Mouse (Mus musculus) gastrocnemius, postnatal 4 days (tissue): Measurements from ENCODE around the gene Ccr7. TPM values are rescaled to one million over a fixed set of nuclear protein-coding genes. Genes with fewer than 3 reads are reported as not detected.

Source experiments
- DNase-seq, 2 experiments: peaks; one replicate each; pipeline ENCODE4 v3.0.0; 2021 to 2022; ENCODE audit warnings: low spot score in 2 of 2, mixed read lengths in 2 of 2
- total RNA-seq, 2 experiments: library from RNA; stranded (reverse); gene quantifications; 2 replicates each; pipeline ENCODE4 v1.2.3; 2021

Ccr7 gene
- total RNA-seq, 2 experiments from 2014 or later, result 0.12 to 0.18 TPM

DNA sequence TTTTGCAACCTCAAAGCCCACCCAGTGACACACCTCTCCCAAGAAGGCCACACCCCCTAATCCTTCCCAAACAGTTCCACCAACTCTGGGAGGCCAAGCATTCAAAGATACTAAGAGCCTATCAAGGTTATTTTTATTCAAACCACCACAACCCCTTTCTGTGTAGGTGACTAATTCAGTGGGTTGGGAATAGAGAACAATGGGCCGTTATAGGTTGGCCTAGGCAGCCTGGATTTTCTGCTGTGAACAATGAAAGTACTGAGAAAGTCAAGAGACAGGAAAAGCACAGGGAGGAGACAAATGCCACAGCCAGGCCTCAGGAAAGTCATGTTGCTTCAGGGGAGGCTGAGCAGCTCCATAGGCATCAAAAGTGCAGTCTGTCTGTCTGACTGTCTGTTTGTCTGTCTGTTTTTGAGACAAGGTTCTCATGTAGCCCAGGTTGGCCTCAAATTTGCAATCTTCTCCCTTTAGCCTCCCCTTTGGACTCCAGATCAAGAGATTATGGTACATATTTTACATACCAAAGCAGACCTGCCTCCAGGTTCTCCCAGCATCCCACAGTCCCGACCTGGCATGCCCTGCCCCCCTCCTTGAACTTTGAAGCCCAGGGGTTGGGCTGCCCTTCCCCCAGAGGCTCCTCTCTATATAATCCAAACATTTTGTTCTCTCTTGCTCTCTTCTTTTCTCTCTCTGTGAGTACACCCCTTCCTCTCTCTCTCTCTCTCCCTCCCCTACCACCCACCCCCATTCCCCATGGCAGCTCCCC is 59.8 kb downstream of the Ccr7 start:
- no peak for DNase-seq

Other genes starting within 250 kb of the Ccr7 start
- 1 to 10 TPM; 6.8 to 7.5 TPM for gene Cdc6, start 247.3 kb downstream of the Ccr7 start, total RNA-seq
- 10 to 100 TPM; 44.6 to 45.9 TPM for gene Rara, start 227.3 kb downstream of the Ccr7 start, total RNA-seq
- gene Gjd3, start 172.1 kb downstream of the Ccr7 start, total RNA-seq, result under 1 TPM in 1 of 2 experiments, not detected in 1; 0.69 TPM
- gene Top2a, start 130.9 kb downstream of the Ccr7 start, total RNA-seq, result 10 to 100 TPM; 86.4 to 96.2 TPM
- 100 to 1,000 TPM; 317 to 355 TPM for gene Igfbp4, start 113.8 kb downstream of the Ccr7 start, total RNA-seq
- under 1 TPM in 1 of 2 experiments, not detected in 1; 0.13 TPM for gene Tns4, start 65.8 kb downstream of the Ccr7 start, total RNA-seq
- 10 to 100 TPM; 92.4 to 98.6 TPM for gene Smarce1, start 75.9 kb upstream of the Ccr7 start, total RNA-seq
- gene Krt222, start 89.0 kb upstream of the Ccr7 start, total RNA-seq, result 1 to 10 TPM; 2.0 to 2.6 TPM
- not detected for gene Krt24, start 130.2 kb upstream of the Ccr7 start, total RNA-seq
- gene Krt25, start 167.9 kb upstream of the Ccr7 start, total RNA-seq, result under 1 TPM in 1 of 2 experiments, not detected in 1; 0.21 TPM
- not detected for gene Krt26, start 182.9 kb upstream of the Ccr7 start, total RNA-seq
- under 1 TPM in 1 of 2 experiments, not detected in 1; 0.18 TPM for gene Krt27, start 196.0 kb upstream of the Ccr7 start, total RNA-seq
- gene Krt28, start 219.8 kb upstream of the Ccr7 start, total RNA-seq, result not detected
- gene Krt10, start 234.3 kb upstream of the Ccr7 start, total RNA-seq, result 1 to 10 TPM; 7.6 to 8.2 TPM